Mouse (Mus musculus): ENCODE measurements around the gene Trank1. TPM values are rescaled to one million over a fixed set of nuclear protein-coding genes. Genes with fewer than 3 reads are reported as not detected.

Gene Trank1
- total RNA-seq, 1 experiment, result 0.76 TPM

DNA sequence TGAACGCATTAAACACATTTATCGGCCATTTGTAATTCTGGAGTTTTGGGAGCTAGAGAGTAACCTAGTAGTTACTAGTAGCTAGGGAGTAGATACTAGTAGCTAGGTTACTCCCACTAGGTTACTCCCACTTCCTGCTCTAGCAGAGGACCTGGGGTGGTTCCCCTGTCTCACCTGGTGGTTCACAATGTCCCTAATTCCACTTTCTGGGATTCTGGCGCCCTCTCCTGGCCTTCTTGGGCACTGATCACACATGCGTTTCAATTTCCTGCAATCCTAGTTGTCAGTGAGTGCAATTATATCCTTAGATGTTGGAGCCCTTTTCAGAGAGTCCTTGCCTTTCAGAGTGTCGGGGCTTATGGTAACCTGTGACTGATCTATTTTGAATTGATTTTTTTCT, 2.7 kb downstream of the Trank1 start:
- Histone ChIP-seq H3K36me3 (ENCODE audit: control insufficient read depth, insufficient read depth, low read length, poor library complexity, severe bottlenecking) (no peaks in the 10 kb centered on the region), H3K4me3 (ENCODE audit: insufficient read depth in 1 of 2, low read depth in 1 of 2, low read length in 2 of 2, poor library complexity in 1 of 2, severe bottlenecking in 1 of 2) (no peak overlapping the region), H3K9ac (ENCODE audit: insufficient read depth, low read depth, low read length, poor library complexity, severe bottlenecking) (no peak overlapping the region), H3K9me3 (ENCODE audit: control insufficient read depth, insufficient read depth, low read depth, low read length) (no peaks in the 10 kb centered on the region), H3K4me1 (ENCODE audit: control insufficient read depth in 2 of 2, insufficient read depth in 2 of 2, low read length in 2 of 2, poor library complexity in 1 of 2) (peaks cover 0 to 2% of the 10 kb centered on the region in 2 experiments; a peak in 2 of 4 replicates), H3K27ac (ENCODE audit: insufficient read depth, low read depth, low read length, poor library complexity, severe bottlenecking) (no peak overlapping the region)
- TF ChIP-seq ZNF384 (IDR thresholded peaks at IDR 0.05; ENCODE audit: low read depth, low read length), result no peak
- peak; percentile 90 for TF ChIP-seq ZC3H11A (IDR thresholded peaks at IDR 0.05; ENCODE audit: borderline replicate concordance, low read depth, low read length)
- in situ Hi-C loops (cut with MboI; ENCODE audit: low sequenced_read_pairs in 2 of 2, unreplicated experiment in 2 of 2), result no loop called here
- peak; percentile 87 for DNase-seq (ENCODE audit: low read depth, low spot score)

DNA sequence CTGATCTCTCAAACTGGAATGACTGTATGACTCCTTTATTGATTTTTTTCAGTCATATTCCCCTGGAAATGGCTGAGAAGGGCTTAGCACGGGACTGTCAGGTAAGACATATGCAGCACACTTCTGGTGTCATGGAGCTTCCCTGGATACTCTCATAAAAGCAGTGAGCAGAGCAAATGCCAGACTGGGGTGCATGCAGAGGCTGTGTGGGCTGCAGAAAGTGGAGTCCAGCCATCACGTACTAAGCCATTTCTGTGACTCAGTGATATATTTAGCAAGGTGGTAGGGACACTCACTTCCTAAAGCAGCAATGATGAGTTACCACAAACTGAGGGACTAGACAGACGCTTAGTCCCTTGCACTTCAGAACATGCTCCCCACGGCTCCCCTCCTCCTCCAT, 9.4 kb downstream of the Trank1 start:
- no peak for DNase-seq (ENCODE audit: low read depth, low spot score)
- Histone ChIP-seq H3K4me1 (ENCODE audit: control insufficient read depth in 2 of 2, insufficient read depth in 2 of 2, low read length in 2 of 2, poor library complexity in 1 of 2) (no peaks in the 10 kb centered on the region), H3K4me3 (ENCODE audit: insufficient read depth in 1 of 2, low read depth in 1 of 2, low read length in 2 of 2, poor library complexity in 1 of 2, severe bottlenecking in 1 of 2) (no peak overlapping the region), H3K27ac (ENCODE audit: insufficient read depth, low read depth, low read length, poor library complexity, severe bottlenecking) (no peak overlapping the region), H3K9me3 (ENCODE audit: control insufficient read depth, insufficient read depth, low read depth, low read length) (no peaks in the 10 kb centered on the region), H3K9ac (ENCODE audit: insufficient read depth, low read depth, low read length, poor library complexity, severe bottlenecking) (no peak overlapping the region), H3K36me3 (ENCODE audit: control insufficient read depth, insufficient read depth, low read length, poor library complexity, severe bottlenecking) (no peaks in the 10 kb centered on the region)
- TF ChIP-seq HCFC1 (IDR thresholded peaks at IDR 0.05; ENCODE audit: borderline replicate concordance, insufficient read depth, low read length) (no peak), ZNF384 (IDR thresholded peaks at IDR 0.05; ENCODE audit: low read depth, low read length) (no peak), MAFK (IDR thresholded peaks at IDR 0.05; ENCODE audit: insufficient read depth, low read depth, low read length) (no peak), CHD2 (IDR thresholded peaks at IDR 0.05; ENCODE audit: low read depth, low read length) (no peak), ZC3H11A (IDR thresholded peaks at IDR 0.05; ENCODE audit: borderline replicate concordance, low read depth, low read length) (no peak)
- in situ Hi-C loops (cut with MboI; ENCODE audit: low sequenced_read_pairs in 2 of 2, unreplicated experiment in 2 of 2), result loop anchor here in 1 of 2 experiments (10.0 kb wide), 1 partner anchor 226 kb away; no protein-coding TSS in a partner anchor

DNA sequence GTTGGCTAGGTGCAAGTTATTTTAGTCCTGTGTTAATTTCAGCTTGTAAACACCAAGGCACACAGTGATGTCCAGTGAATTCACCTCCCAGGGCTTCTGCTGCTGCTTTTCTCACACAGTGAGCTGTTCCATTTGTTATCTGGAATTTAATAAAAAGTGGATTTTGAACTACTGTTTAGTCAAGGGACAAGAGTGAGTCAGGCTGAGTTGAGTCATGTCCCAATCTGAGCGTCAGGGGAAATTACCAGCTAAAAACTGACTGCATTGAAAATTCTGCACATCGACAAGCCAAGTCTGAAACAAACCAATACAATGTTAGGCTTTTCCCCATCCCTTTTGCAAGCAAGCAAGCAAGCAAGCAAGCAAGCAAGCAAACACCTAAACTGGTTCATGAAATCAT, 13.3 kb downstream of the Trank1 start:
- Histone ChIP-seq H3K27ac (ENCODE audit: insufficient read depth, low read depth, low read length, poor library complexity, severe bottlenecking) (no peak overlapping the region), H3K9ac (ENCODE audit: insufficient read depth, low read depth, low read length, poor library complexity, severe bottlenecking) (no peak overlapping the region), H3K36me3 (ENCODE audit: control insufficient read depth, insufficient read depth, low read length, poor library complexity, severe bottlenecking) (no peaks in the 10 kb centered on the region), H3K4me1 (ENCODE audit: control insufficient read depth in 2 of 2, insufficient read depth in 2 of 2, low read length in 2 of 2, poor library complexity in 1 of 2) (no peaks in the 10 kb centered on the region), H3K9me3 (ENCODE audit: control insufficient read depth, insufficient read depth, low read depth, low read length) (no peaks in the 10 kb centered on the region), H3K4me3 (ENCODE audit: insufficient read depth in 1 of 2, low read depth in 1 of 2, low read length in 2 of 2, poor library complexity in 1 of 2, severe bottlenecking in 1 of 2) (no peak overlapping the region)
- DNase-seq (ENCODE audit: low read depth, low spot score), result no peak
- TF ChIP-seq HCFC1 (IDR thresholded peaks at IDR 0.05; ENCODE audit: borderline replicate concordance, insufficient read depth, low read length) (no peak), CHD2 (IDR thresholded peaks at IDR 0.05; ENCODE audit: low read depth, low read length) (no peak), MAFK (IDR thresholded peaks at IDR 0.05; ENCODE audit: insufficient read depth, low read depth, low read length) (no peak), ZNF384 (IDR thresholded peaks at IDR 0.05; ENCODE audit: low read depth, low read length) (no peak), ZC3H11A (IDR thresholded peaks at IDR 0.05; ENCODE audit: borderline replicate concordance, low read depth, low read length) (no peak)
- in situ Hi-C loops (cut with MboI; ENCODE audit: low sequenced_read_pairs in 2 of 2, unreplicated experiment in 2 of 2), result loop anchor here in 1 of 2 experiments (10.0 kb wide), 1 partner anchor 230 kb away; no protein-coding TSS in a partner anchor

DNA sequence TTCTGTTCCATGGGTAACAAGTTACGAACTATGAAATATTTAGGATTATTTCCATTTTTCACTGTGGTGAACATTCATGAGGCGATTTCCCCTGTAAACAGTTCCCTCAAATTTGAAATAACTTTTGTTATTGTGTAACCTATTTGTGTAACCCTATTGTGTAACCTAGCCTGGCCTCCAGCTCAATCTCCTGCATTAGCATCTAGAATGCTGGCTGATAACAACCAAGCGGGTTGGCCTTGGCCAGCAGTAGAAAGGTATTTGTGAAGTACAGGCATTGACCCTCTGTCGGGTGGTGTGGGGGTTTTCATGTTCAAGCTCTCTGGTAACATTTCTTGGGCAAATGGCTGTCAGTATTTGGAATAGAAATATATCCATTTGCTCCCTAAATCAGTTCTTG, 18.3 kb downstream of the Trank1 start:
- Histone ChIP-seq H3K9me3 (ENCODE audit: control insufficient read depth, insufficient read depth, low read depth, low read length) (no peaks in the 10 kb centered on the region), H3K27ac (ENCODE audit: insufficient read depth, low read depth, low read length, poor library complexity, severe bottlenecking) (no peak overlapping the region), H3K4me1 (ENCODE audit: control insufficient read depth in 2 of 2, insufficient read depth in 2 of 2, low read length in 2 of 2, poor library complexity in 1 of 2) (no peaks in the 10 kb centered on the region), H3K9ac (ENCODE audit: insufficient read depth, low read depth, low read length, poor library complexity, severe bottlenecking) (no peak overlapping the region), H3K36me3 (ENCODE audit: control insufficient read depth, insufficient read depth, low read length, poor library complexity, severe bottlenecking) (no peaks in the 10 kb centered on the region), H3K4me3 (ENCODE audit: insufficient read depth in 1 of 2, low read depth in 1 of 2, low read length in 2 of 2, poor library complexity in 1 of 2, severe bottlenecking in 1 of 2) (no peak overlapping the region)
- no peak for TF ChIP-seq MAFK (IDR thresholded peaks at IDR 0.05; ENCODE audit: insufficient read depth, low read depth, low read length)
- TF ChIP-seq CHD2 (IDR thresholded peaks at IDR 0.05; ENCODE audit: low read depth, low read length), result no peak
- TF ChIP-seq ZNF384 (IDR thresholded peaks at IDR 0.05; ENCODE audit: low read depth, low read length), result no peak
- TF ChIP-seq HCFC1 (IDR thresholded peaks at IDR 0.05; ENCODE audit: borderline replicate concordance, insufficient read depth, low read length), result no peak
- no peak for TF ChIP-seq ZC3H11A (IDR thresholded peaks at IDR 0.05; ENCODE audit: borderline replicate concordance, low read depth, low read length)
- DNase-seq (ENCODE audit: low read depth, low spot score), result no peak
- in situ Hi-C loops (cut with MboI; ENCODE audit: low sequenced_read_pairs in 2 of 2, unreplicated experiment in 2 of 2), result loop anchor here in 1 of 2 experiments (10.0 kb wide), 1 partner anchor 235 kb away; no protein-coding TSS in a partner anchor

DNA sequence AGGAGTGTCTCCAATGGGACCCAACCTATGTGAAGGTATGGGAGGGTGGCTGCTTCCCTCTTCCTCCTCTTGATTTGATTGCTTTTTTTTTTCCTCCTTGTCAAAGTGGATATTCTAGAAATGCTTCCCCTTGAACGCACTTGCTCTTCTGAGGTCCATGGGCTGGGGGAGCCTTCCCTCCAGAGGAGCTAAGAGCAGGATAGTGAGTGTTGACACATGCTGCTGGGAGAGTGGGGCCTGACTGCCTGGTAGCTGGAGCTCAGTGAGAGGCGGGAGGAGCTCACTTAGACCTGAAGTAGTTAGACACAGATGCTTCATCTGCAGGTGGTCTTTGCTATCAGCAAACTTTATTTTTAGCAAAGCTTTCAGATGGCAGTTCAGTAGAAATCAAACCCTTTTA, 22.3 kb downstream of the Trank1 start:
- Histone ChIP-seq H3K4me1 (ENCODE audit: control insufficient read depth in 2 of 2, insufficient read depth in 2 of 2, low read length in 2 of 2, poor library complexity in 1 of 2) (no peaks in the 10 kb centered on the region), H3K9me3 (ENCODE audit: control insufficient read depth, insufficient read depth, low read depth, low read length) (no peaks in the 10 kb centered on the region), H3K9ac (ENCODE audit: insufficient read depth, low read depth, low read length, poor library complexity, severe bottlenecking) (no peak overlapping the region), H3K4me3 (ENCODE audit: insufficient read depth in 1 of 2, low read depth in 1 of 2, low read length in 2 of 2, poor library complexity in 1 of 2, severe bottlenecking in 1 of 2) (no peak overlapping the region), H3K36me3 (ENCODE audit: control insufficient read depth, insufficient read depth, low read length, poor library complexity, severe bottlenecking) (no peaks in the 10 kb centered on the region), H3K27ac (ENCODE audit: insufficient read depth, low read depth, low read length, poor library complexity, severe bottlenecking) (no peak overlapping the region)
- no peak for DNase-seq (ENCODE audit: low read depth, low spot score)
- TF ChIP-seq HCFC1 (IDR thresholded peaks at IDR 0.05; ENCODE audit: borderline replicate concordance, insufficient read depth, low read length) (no peak), CHD2 (IDR thresholded peaks at IDR 0.05; ENCODE audit: low read depth, low read length) (no peak), ZNF384 (IDR thresholded peaks at IDR 0.05; ENCODE audit: low read depth, low read length) (no peak), ZC3H11A (IDR thresholded peaks at IDR 0.05; ENCODE audit: borderline replicate concordance, low read depth, low read length) (no peak), MAFK (IDR thresholded peaks at IDR 0.05; ENCODE audit: insufficient read depth, low read depth, low read length) (no peak)
- in situ Hi-C loops (cut with MboI; ENCODE audit: low sequenced_read_pairs in 2 of 2, unreplicated experiment in 2 of 2), result no loop called here

Data from ES-E14 (cell line).